ENCODE assay signal across 9 mouse cellular contexts in genomic region chr10:80962051-80962472, GRCm38 (mm10). TPM values are rescaled to one million over a fixed set of nuclear protein-coding genes. Genes with fewer than 3 reads are reported as not detected.
A peak's percentile ranks its signal among the peaks of the same experiment; 100 is the strongest.
DNase-seq lines count a peak whose midpoint lies in the region; ATAC-seq and TF ChIP-seq lines count a peak whose summit lies in the region.
"Had no signal": no experiment of that assay in that cellular context is flagged by ENCODE, and none has a peak within 500 bp of the region (broad histone marks: within the 10 kb centered on the region; RNA-seq: fewer than 3 reads in every experiment).

No protein-coding gene starts in this region.

- DNase-seq in kidney, adult 8-10 months, result no peak
- peak; percentile 88 for DNase-seq in lung, postnatal 36 days
- no peak for DNase-seq in right cerebral cortex, postnatal 36 days (ENCODE audit: low spot score in 2 of 2)
- no peak for DNase-seq in cerebellum, adult 2 months
- DNase-seq: cerebellum, postnatal 36 days had no signal

- no peaks in the 10 kb centered on the region for H3K36me3 ChIP-seq in kidney, embryonic 14.5 days (ENCODE audit: control insufficient read depth, insufficient read depth, low read length)
- H3K36me3 ChIP-seq in embryonic facial prominence, embryonic 13.5 days, result no peaks in the 10 kb centered on the region
- H3K36me3 ChIP-seq in intestine, postnatal 0 days (ENCODE audit: control insufficient read depth, insufficient read depth), result no peaks in the 10 kb centered on the region
- H3K36me3 ChIP-seq in midbrain, embryonic 15.5 days (replicated peaks), result no peaks in the 10 kb centered on the region

- H3K27ac ChIP-seq in kidney, embryonic 14.5 days (ENCODE audit: low read depth, low read length), result peak overlapping the region; percentile 87
- H3K27ac ChIP-seq in embryonic facial prominence, embryonic 13.5 days, result peak overlapping the region; percentile 82
- H3K27ac ChIP-seq in intestine, postnatal 0 days (ENCODE audit: low read depth, low read length), result peak overlapping the region; percentile 57; the same call in 1 of the 2 replicates
- H3K27ac ChIP-seq in midbrain, embryonic 15.5 days, result no peak overlapping the region
- no peak overlapping the region for H3K27ac ChIP-seq in cerebellum, adult 2 months (ENCODE audit: insufficient read depth, low read length)

- H3K9me3 ChIP-seq in kidney, embryonic 14.5 days (ENCODE audit: control insufficient read depth, low read length), result no peaks in the 10 kb centered on the region
- H3K9me3 ChIP-seq in embryonic facial prominence, embryonic 13.5 days, result no peaks in the 10 kb centered on the region
- H3K9me3 ChIP-seq in intestine, postnatal 0 days (ENCODE audit: control insufficient read depth), result no peaks in the 10 kb centered on the region
- no peaks in the 10 kb centered on the region for H3K9me3 ChIP-seq in midbrain, embryonic 15.5 days

- TF ChIP-seq POLR2A in cerebellum, adult 2 months (IDR thresholded peaks at IDR 0.05; ENCODE audit: borderline replicate concordance, insufficient read depth, low read length), result no peak

- peaks cover 24% of the 10 kb centered on the region for H3K4me1 ChIP-seq in kidney, embryonic 14.5 days (ENCODE audit: control insufficient read depth, insufficient read depth, low read length)
- H3K4me1 ChIP-seq in embryonic facial prominence, embryonic 13.5 days, result peaks cover 55% of the 10 kb centered on the region
- 0 out of 2 replicates have a peak, but pooled peaks cover 3% of the 10 kb centered on the region for H3K4me1 ChIP-seq in intestine, postnatal 0 days (replicated peaks; ENCODE audit: control insufficient read depth, insufficient read depth, low read length)
- no peaks in the 10 kb centered on the region for H3K4me1 ChIP-seq in midbrain, embryonic 15.5 days
- H3K4me1 ChIP-seq in cerebellum, adult 2 months (ENCODE audit: control insufficient read depth, insufficient read depth, low read length), result peaks cover 6% of the 10 kb centered on the region; the same call in 1 of the 2 replicates

- ATAC-seq in kidney, embryonic 14.5 days (ENCODE audit: low FRiP score, low TSS enrichment), result no peak
- no peak for ATAC-seq in embryonic facial prominence, embryonic 13.5 days (ENCODE audit: insufficient number of reproducible peaks, insufficient read depth, low FRiP score, low TSS enrichment, low read depth)
- no peak; the same call in 1 of the 2 replicates for ATAC-seq in intestine, postnatal 0 days
- no peak for ATAC-seq in midbrain, embryonic 15.5 days (replicated peaks)

- H3K9ac ChIP-seq in kidney, embryonic 14.5 days (ENCODE audit: low read depth, low read length), result no peak overlapping the region
- H3K9ac ChIP-seq in embryonic facial prominence, embryonic 13.5 days, result no peak overlapping the region
- H3K9ac ChIP-seq in intestine, postnatal 0 days (ENCODE audit: low read depth, low read length), result no peak overlapping the region
- H3K9ac ChIP-seq in midbrain, embryonic 15.5 days, result no peak overlapping the region

- H3K4me2 ChIP-seq in kidney, embryonic 14.5 days (replicated peaks; ENCODE audit: low read depth, low read length), result no peak overlapping the region
- H3K4me2 ChIP-seq in embryonic facial prominence, embryonic 13.5 days, result no peak overlapping the region
- H3K4me2 ChIP-seq in intestine, postnatal 0 days (replicated peaks; ENCODE audit: low read depth), result no peak overlapping the region
- H3K4me2 ChIP-seq in midbrain, embryonic 15.5 days, result no peak overlapping the region

- TF ChIP-seq CTCF in intestine, postnatal 0 days (IDR thresholded peaks at IDR 0.05; ENCODE audit: low read depth), result no peak
- TF ChIP-seq CTCF in cerebellum, adult 2 months (IDR thresholded peaks at IDR 0.05; ENCODE audit: borderline replicate concordance, insufficient read depth, low read depth, low read length), result no peak

- H3K4me3 ChIP-seq in kidney, embryonic 14.5 days (ENCODE audit: low read length), result no peak overlapping the region
- H3K4me3 ChIP-seq in embryonic facial prominence, embryonic 13.5 days, result no peak overlapping the region
- no peak overlapping the region for H3K4me3 ChIP-seq in intestine, postnatal 0 days (ENCODE audit: low read depth, low read length)
- no peak overlapping the region for H3K4me3 ChIP-seq in midbrain, embryonic 15.5 days
- H3K4me3 ChIP-seq in cerebellum, adult 2 months (replicated peaks; ENCODE audit: insufficient read depth, low read depth, low read length), result no peak overlapping the region

- H3K27me3 ChIP-seq in kidney, embryonic 14.5 days (ENCODE audit: control insufficient read depth, insufficient read depth, low read length), result no peaks in the 10 kb centered on the region
- no peaks in the 10 kb centered on the region for H3K27me3 ChIP-seq in embryonic facial prominence, embryonic 13.5 days
- H3K27me3 ChIP-seq in intestine, postnatal 0 days (replicated peaks; ENCODE audit: control insufficient read depth, insufficient read depth, low read length), result no peaks in the 10 kb centered on the region
- no peaks in the 10 kb centered on the region for H3K27me3 ChIP-seq in midbrain, embryonic 15.5 days (replicated peaks)
- H3K27me3 ChIP-seq in cerebellum, adult 2 months (ENCODE audit: control insufficient read depth, insufficient read depth, low read length), result no peaks in the 10 kb centered on the region

- WGBS in kidney, embryonic 14.5 days, result 50% methylated on average over 10 of the region's 10 CpGs
- 46% methylated on average over 10 of the region's 10 CpGs for WGBS in embryonic facial prominence, embryonic 13.5 days
- 45% methylated on average over 10 of the region's 10 CpGs for WGBS in intestine, postnatal 0 days
- 49% methylated on average over 10 of the region's 10 CpGs for WGBS in midbrain, embryonic 15.5 days
- 80% methylated on average over 10 of the region's 10 CpGs for WGBS in cerebellum, adult 2 months

RNA-seq across cellular contexts. Expression of gene Gadd45b, which starts 32.2 kb away (rescaled TPM):
- 16.1 and 16.3 TPM in 2 replicates for polyA plus RNA-seq in kidney, embryonic 14.5 days (2014; fragmentation: Nextera tagmentation; extraction: Ambion mirVana)
- 29.0 and 29.9 TPM in 2 replicates for polyA plus RNA-seq in embryonic facial prominence, embryonic 13.5 days (2015; fragmentation: Nextera tagmentation; extraction: Ambion mirVana)
- polyA plus RNA-seq in intestine, postnatal 0 days (2015; fragmentation: Nextera tagmentation; extraction: Ambion mirVana), result 19.9 and 20.1 TPM in 2 replicates
- polyA plus RNA-seq in midbrain, embryonic 15.5 days (2015; fragmentation: Nextera tagmentation; extraction: Ambion mirVana), result 5.5 and 8.2 TPM in 2 replicates
- 30.6 and 33.3 TPM in 2 replicates for polyA plus RNA-seq in cerebellum, adult 2 months (2012; rRNA removed)

RNA-seq across cellular contexts. Expression of gene Lmnb2, which starts 44.0 kb away (rescaled TPM):
- 16.0 and 17.1 TPM in 2 replicates for polyA plus RNA-seq in kidney, embryonic 14.5 days (2014; fragmentation: Nextera tagmentation; extraction: Ambion mirVana)
- polyA plus RNA-seq in embryonic facial prominence, embryonic 13.5 days (2015; fragmentation: Nextera tagmentation; extraction: Ambion mirVana), result 51.5 and 63.4 TPM in 2 replicates
- 12.5 and 12.9 TPM in 2 replicates for polyA plus RNA-seq in intestine, postnatal 0 days (2015; fragmentation: Nextera tagmentation; extraction: Ambion mirVana)
- polyA plus RNA-seq in midbrain, embryonic 15.5 days (2015; fragmentation: Nextera tagmentation; extraction: Ambion mirVana), result 46.9 and 48.9 TPM in 2 replicates
- polyA plus RNA-seq in cerebellum, adult 2 months (2012; rRNA removed), result 39.0 and 42.8 TPM in 2 replicates

RNA-seq across cellular contexts. Expression of gene Gng7, which starts 52.7 kb away (rescaled TPM):
- 2.2 and 4.8 TPM in 2 replicates for polyA plus RNA-seq in kidney, embryonic 14.5 days (2014; fragmentation: Nextera tagmentation; extraction: Ambion mirVana)
- polyA plus RNA-seq in embryonic facial prominence, embryonic 13.5 days (2015; fragmentation: Nextera tagmentation; extraction: Ambion mirVana), result 11.3 and 13.1 TPM in 2 replicates
- polyA plus RNA-seq in intestine, postnatal 0 days (2015; fragmentation: Nextera tagmentation; extraction: Ambion mirVana), result 0.81 and 1.2 TPM in 2 replicates
- polyA plus RNA-seq in midbrain, embryonic 15.5 days (2015; fragmentation: Nextera tagmentation; extraction: Ambion mirVana), result 19.0 and 21.2 TPM in 2 replicates
- 21.0 and 23.0 TPM in 2 replicates for polyA plus RNA-seq in cerebellum, adult 2 months (2012; rRNA removed)

Comparison
In these comparisons a context has a peak if more than half of its experiments do, and no peak if none do; other contexts are left out.
1. H3K27ac ChIP-seq: peak in kidney, embryonic 14.5 days (single experiment), embryonic facial prominence, embryonic 13.5 days (single experiment) and intestine, postnatal 0 days (single experiment); none in midbrain, embryonic 15.5 days (single experiment) and cerebellum, adult 2 months (single experiment).